Mouse (Mus musculus) fat pad, adult 2 months (tissue): Measurements from ENCODE around the gene Ccdc77.

Experiments
- DNase-seq: peaks from one replicate; pipeline ENCODE4 v3.0.0-alpha.2; 2011; ENCODE audit warnings: low read depth, low spot score; ENCODE audit errors: extremely low read depth

Ccdc77 gene

DNA sequence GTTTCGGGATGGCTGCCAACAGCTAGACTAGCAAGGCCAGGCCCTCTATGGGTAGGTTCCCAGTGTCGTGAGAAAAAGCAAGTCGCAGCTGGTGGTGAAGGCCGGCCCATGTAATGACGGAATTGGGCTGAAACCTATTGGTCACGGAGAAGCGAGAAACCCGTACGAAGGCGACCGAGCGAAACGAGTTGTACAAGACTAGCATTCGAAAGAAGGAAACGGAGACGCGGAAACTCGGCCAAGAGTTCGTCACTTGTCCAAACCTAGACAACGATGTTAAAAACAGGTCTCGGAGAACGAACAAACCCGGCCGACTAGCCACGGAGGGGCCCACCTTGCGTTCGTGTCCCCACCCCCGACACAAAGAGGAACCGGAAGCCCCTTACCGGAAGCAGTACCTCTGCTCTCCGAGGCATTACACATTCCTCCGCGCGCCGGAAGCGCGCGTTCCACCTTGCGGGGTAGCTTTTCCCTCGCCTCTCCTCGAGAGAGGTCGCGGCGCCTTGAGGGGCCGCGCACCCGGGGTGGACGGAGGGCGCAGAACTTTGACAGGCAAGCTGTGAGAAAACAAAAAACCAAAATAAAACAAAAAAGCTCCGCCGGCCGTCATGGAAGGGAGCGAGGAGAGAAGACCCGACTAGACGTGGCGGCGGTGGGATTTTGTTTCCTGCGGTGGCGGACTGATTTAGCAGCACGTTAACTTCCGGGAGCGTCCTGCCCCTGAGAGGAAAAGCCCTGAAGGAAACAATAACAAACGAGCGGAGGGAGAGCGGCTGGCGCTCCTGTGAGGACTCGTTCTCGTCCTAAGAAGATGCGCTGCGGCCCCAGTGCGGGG, at the start of gene Ccdc77, which contains the start of gene Kdm5a:
Ccdc77 (minus strand) TSS at position 687 of the 835 bp plus-strand sequence.
Kdm5a (plus strand) TSS at position 437 of the 835 bp plus-strand sequence.
- peak; percentile 74 for DNase-seq

DNA sequence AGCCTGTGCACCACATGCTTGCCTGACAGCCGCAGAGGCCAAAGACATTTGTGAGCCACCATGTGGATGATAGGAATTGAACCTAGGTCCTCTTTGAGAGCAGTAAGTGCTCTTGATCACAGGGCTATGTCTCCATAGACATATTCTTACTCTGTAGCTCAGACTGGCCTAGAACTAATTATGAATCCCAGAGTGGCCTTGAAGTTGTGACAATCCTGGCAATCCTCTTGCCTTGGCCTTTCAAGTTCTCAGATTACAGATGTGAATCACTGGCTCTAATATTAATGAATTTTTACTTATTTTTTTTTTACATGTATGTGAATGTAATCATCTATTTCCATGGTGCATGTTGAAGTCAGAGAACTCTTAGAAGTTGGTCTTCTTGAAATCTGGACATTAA, 39.8 kb upstream of the Ccdc77 start:
- DNase-seq, result no peak

DNA sequence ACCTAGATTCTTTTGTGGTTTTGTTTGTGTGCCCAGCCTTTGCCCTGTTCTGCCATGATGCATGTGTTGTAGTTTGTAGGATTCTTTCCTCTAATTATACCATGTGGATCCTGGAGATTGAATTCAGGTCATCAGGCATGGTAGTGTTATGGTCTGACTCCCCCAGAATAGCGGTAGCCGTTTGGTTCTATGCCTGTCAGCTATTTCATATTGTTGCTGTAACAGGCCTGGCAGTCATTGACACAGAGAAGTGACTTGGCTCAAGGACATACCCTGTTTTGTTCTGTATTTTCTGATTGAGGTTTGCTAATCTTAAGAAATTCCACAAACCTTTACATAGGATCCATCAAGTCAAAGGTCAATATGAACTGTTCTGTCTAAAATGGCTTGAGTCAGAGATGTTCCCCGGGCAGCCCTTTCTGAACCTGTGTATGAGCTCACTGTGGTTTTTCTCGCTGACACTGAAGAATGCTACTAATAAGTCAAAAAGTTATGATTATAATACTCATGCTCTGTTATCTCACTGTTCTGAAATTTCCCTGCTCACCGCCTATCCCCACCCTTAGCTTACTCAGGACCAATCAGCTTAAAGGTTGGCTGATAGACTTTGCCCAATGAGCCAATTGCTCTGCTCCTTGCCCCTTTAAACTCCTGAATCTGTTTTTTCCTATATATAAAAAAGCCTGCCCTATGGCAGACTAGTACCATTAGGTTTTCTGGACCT, 31.6 kb upstream of the Ccdc77 start:
- DNase-seq, result no peak

DNA sequence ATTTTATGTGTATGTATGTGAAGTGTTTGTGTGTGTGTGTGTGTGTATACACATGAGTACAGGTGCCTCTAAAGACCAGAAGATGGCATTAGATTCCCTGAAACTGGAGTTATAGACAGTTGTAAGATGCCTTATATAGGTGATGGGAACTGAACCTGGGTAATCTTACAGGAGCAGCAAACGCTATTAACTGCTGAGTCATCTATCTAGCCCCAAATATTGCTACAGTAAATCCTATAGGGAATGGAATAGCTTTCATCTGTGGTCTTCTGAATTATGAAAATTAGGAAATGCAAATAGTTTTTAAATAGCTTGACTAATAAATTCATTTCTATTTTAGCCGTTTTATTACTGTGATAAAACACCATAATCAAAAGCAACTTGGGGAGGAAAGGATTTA, 28.6 kb upstream of the Ccdc77 start:
- DNase-seq, result no peak

DNA sequence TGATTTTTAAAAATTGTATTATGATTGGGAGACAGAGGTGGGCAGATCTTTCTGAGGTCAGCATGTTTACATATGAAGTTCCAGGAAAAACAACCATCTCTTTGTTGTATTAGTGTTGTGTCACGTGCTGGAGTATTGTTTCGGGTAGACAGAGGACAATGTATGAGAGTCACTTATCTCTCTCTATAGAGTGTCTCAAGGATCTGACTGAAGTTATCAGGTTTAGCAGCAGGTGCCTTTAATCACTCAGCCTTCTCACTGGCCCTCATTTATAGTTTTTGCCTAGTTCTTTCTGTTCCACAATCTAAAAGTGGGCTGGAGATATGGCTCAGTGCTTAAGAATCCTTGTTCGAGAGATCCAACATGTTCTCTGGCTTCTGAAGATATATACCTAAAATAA, 25.9 kb upstream of the Ccdc77 start:
- DNase-seq, result no peak

DNA sequence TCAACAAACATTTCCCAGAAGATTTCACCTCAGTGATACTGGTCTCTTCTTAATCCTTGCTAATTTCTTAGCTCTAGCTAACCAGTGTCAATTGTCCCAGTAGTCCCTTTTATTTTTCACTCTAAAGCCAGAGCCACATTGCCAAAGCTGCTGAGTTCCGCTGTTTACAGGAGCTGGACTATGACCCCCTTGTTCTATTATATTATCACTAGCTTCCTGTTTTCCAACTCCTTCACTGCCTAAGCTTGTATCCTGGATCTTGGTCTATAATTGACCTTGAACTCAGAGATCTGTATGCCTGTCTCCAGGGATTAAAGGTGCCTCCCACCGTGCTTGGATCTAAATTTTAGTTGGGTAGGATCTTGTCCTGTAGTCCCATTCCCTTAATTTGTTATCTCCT, 12.6 kb upstream of the Ccdc77 start:
- DNase-seq, result no peak

DNA sequence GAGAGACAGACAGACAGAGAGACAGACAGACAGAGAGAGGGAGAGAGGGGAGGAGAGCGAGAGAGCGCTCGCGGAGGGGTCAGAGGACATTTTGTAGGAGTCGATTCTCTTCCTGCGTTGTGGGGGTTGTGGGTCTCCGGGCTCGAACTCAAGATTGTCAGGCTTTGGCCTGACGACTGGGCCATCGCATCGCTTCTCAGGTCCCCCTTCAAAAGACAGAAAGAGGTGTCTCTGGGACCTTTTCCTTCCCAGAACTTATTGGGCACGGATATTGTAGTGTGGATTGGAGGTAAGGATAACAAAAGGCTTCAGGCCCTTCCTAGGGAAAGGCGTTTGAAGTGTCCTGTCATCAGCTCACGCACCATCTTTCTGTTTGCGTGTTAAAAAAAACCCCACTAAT, 877 bp upstream of the Ccdc77 start:
- no peak for DNase-seq

DNA sequence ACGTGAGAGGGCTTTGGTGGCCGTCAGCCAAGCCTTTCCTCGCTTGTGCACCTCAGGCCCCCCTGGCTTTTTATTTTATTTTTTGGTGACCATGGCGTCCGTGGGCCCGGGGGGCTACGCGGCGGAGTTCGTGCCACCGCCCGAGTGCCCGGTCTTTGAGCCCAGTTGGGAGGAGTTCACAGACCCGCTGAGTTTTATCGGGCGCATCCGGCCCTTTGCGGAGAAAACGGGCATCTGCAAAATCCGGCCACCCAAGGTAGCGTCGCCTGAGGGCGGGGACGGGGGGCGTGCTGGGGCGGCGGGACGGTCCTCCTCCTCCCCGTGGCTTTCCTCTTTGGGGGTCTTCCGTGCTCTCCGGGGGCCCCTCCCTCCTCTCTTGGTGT, 340 bp upstream of the Ccdc77 start:
- DNase-seq, result no peak

DNA sequence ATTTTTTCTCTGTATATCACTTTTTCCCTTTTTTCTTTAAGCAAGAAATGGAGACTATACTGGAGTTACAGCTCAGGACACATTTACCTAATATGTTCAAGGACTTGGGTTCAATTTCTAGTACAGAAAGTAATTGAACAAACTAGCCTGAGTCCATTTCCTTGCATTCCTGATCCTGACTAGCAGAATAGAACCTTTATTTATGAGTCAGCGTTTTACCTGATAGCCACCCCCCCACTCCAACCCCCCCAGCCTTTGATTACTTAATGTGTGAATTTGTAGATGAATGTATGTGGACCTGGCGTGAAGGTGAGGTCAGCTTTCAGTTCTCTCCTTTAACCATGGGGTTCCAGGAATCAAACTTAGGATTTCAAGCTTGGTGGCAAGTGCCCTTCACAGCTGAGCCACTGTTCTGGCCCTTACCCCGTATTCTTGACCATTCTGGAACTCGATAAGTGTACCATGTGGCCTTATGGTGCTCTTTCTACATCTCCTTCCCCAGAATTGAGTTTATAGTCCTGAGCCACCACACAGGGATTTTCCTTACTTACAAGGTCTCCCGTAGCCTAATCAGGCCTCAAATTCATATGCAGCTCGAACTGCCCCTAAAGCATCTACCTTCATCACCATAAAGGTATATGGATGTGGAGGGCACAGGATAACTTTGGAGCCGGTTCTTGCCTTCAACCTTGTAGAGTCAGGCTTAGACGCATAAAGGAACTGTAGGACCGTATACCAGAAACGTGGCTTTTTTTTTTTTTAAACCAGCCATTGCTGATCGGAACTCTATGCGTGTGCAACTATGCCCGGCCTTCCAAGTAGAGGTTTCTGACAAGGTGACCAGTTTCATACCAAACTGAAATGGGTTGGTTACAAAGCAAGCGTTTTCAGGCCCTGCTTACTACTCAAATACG, 1.1 kb downstream of the Ccdc77 start:
- no peak for DNase-seq

DNA sequence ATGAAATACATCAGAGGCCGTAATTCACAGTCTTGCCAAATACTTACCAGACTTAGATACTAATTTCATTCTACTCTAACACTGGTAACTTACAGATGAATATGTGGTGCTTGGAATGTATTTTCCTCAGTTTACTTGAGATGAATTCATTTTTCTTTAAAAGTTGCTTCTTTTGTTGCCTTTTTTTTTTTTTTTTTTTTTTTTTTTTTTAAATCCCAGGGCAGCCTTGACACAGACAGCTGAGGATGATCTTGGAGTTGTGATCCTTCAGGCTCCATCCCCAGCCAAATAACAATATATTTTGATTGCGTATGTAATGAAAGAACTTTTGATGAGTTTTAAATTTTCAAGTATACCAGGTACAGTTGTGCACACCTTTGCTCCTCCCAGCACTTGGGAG, 2.0 kb downstream of the Ccdc77 start:
- DNase-seq, result no peak

DNA sequence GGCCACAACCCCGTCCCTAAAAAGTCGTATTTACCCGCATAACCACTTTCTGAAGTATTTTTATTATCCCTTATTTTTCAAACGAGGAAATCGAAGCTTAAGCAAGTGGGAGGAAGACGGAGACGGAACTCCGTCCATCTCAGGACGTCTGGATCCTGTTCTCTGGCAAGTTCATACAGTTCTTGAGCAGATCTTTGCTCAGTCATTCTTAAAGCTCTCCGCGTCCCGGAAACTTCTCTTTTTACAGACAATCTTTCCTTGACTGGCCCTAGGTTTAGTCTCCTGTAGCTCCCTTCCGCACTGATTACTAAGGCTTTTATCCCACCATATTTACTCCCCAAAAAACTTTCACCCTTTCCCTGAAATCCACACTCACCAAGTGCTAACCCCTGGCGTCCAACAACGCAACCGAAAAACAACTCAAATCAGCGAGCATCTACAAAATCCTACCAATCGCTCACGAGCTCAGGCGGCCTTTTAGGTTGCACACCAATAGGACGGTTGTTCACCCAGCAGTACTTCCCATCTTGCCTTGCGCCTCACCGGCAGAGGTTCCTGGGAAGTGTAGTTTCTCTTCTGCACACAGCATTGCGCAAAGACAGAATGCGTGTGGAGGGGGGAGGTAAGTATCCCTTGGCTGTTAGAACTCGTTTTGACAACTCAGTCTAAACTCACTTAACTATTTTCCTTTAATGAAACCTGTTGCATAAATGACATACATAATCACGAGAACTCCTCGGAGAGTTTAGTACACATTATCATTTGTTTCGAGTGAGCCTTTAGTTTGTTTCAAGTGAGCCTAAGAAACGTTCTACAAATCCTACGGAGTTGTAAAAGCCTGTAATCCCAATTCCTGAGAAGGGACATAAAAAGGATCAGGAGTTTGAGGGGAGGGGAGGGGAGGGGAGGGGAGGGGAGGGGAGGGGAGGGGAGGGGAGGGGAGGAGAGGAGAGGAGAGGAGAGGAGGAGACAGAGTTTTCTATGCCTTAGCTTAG, 6.9 kb downstream of the Ccdc77 start:
- DNase-seq, result peak; percentile 78

DNA sequence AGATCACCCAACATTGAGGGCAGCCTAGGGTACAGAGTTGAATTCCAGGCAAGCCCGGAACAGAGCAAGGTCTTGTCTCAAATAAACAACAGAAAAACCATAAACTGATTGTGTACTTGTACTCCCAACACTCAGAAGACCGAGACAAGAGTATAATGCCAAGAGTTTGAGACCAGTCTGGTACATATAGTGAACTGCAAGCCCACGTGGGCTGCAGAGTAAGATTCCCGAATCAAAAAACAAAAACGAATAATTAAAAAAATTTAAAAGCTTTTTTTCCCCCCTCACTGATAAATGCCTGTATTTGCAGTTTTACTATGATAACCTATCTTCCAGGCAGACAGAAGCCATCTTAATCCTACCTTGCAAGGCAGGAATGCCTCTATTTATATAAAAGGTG, 7.7 kb downstream of the Ccdc77 start:
- no peak for DNase-seq

DNA sequence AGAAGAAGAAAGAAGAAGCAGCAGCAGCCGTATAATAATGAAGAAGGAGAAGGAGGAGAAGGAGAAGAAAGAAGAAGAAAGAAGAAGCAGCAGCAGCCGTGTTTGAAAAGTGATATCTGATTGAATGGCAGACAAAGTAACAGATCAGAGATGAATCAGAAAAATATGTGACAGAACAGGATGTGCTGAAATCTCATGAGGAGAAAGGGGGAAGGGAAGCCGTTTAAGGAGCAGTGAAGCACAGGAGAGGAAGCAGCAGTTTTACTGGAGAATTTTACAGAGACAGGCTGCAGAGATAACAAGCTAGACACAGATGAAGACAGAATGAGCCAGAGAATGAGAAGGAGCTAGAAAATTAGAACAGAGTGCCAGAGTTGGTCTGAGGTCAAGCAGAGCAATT, 15.2 kb downstream of the Ccdc77 start:
- DNase-seq, result no peak

DNA sequence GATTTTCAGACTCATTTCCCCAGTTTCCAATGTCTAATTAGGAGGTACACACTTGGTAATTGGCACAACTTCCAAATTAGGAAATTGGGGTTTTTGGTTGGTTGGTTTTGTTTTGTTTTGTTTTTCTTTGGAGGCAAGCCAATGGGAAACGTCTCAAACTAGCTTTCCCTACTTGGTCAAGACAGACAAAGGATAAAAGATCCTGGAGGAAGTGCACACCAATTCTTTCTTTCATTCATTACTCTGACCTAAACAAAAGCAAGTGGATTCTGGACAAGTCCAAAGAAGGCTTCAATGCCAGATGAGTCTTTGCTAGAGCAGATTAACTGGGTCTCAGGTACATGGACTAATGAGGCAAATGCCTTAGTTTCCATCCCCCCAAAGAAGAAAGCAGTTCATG, 20.2 kb downstream of the Ccdc77 start:
- DNase-seq, result no peak

DNA sequence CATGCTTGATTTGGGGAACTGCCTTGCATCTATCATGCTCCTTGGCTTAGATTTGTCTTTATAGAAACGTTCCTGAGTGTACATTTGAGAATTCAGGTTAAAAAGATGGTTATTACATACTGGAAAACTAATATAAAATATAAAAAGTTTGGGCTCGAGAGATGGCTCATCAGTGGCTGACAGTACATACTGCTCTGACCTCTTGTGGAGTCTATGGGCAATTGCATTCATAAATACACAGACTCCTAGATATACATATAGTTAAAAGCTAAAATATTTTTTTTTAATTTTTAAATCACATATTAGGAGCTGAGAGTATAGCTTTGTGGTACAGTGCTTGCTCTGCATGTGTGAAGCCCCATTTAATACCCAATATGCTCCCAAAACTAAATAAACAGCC, 31.8 kb downstream of the Ccdc77 start:
- no peak for DNase-seq

DNA sequence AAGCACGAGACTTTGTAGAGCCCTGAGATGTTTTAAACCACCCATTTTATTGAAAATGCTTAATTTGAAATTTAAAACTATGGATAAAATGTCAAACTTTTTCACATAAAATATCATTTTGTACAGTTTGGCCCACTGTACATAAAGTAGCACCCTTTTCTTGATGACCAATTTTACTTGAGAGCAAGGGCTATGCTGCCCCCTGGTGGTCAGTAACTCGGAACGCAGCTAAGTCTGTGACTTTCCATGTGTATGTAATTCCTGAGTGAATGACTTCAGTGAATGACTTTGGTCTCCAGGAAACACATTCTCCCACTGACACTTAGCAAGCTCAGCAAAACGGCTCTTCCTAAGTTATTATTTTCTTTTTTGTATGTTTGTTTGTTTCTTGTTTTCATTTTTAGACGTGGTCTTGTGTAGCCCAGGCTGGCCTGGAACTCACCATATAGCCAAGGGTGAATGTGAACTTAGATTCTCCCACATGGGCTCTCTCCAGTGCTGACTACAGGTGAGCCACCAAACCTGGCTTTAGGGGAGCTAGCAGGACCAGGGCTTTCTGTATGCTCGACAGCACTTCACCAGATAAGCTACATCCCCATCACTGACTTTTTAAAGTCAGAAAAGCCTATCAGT, 39.8 kb downstream of the Ccdc77 start:
- peak; percentile 18 for DNase-seq

DNA sequence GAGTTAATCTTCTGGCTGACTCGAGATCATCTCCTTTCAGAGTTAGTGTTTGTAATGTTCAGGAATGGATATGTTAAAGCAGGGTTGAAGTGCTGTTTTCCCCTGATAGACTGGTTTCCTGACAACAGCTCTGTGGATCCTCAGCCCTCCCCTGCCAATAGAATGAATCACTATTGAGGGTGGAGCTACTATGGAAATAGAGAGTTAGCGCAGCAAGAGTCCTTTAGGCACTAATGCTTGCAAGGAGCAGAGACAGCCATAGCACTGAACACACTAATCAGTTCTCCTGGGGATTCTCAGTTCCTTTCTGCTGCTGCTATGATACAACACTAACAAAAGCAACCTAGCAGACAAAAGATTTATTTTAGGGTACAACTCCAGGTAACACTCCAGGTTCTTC, 43.8 kb downstream of the Ccdc77 start:
- DNase-seq, result no peak

DNA sequence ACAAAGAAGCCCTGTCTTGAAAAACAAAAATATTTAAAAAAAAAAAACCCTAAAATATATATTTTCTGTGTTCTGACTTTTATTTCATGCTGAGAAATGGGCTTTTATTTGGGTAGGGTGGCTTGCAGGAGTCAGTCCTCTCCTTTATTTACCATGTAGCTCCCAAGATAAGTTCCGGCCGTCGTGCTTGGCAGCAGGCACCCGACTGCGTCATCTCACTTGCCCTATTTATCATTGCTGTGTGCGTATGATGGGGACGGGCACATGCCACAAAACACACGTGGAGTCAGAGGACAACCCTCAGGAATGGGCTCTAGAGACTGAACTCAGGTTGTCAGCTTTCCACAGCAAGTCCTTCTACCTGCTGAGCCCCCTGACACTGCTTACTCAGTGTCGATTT, 45.0 kb downstream of the Ccdc77 start:
- no peak for DNase-seq

DNA sequence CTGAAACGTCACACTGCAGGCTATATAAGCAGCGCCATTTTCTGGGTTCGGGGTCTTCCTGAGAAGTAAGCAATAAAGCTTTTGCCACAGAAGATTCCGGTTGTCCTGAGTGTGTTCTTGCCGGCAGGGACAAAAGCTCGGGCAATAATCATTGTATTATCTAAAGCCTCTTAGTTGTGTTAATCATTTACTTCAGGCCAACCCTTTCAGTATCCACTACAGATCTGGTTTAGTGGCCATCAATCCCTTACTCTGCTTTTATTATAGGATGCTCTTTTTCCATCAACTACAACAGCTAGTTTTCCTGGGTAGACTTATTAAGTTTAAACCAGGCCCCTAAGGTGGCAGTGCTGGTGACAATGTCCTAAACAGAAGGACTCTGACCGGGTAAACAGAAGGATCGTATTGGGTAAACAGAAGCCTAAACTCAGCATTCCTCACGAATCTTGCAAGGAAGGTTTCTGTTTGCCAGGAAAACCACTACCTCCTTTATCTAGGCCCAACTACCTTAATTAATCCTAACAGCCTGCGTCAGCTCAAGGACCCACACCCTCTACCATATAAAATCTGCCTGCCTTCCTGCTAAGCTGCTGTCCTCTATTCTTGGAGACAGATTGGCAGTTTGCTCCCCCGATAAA, 45.8 kb downstream of the Ccdc77 start:
- no peak for DNase-seq
